Mouse (Mus musculus) spleen, adult 12 weeks (tissue): Measurements from ENCODE around the gene Acot11.
A peak's percentile ranks its signal among the peaks of the same experiment; 100 is the strongest.

Experiments
- DNase-seq: peaks from one replicate; pipeline ENCODE4 v3.0.0; 2022; ENCODE audit warnings: low spot score

The Acot11 gene

DNA sequence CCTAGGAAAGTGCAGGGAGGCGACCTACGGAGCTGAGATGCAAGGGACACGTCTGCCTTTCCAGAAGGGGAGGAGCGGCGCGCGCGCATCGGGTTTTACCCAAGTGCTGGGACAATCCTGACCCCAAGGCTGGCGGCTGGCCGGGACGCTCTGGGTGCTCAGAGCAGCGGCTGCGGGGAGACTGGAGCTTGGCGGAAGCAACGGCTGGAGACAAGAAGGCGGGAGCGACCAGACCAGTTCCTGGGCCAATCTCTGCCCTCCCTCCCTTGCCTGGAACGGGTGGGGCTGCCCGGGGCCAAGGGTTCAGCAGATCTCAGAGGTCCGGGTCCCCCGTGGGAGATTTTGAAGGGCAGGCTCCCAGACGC lies at the start of gene Acot11:
Gene Acot11 (minus strand): TSS at position 89 of the 365 bp plus-strand sequence.
- DNase-seq: peak; percentile 25

DNA sequence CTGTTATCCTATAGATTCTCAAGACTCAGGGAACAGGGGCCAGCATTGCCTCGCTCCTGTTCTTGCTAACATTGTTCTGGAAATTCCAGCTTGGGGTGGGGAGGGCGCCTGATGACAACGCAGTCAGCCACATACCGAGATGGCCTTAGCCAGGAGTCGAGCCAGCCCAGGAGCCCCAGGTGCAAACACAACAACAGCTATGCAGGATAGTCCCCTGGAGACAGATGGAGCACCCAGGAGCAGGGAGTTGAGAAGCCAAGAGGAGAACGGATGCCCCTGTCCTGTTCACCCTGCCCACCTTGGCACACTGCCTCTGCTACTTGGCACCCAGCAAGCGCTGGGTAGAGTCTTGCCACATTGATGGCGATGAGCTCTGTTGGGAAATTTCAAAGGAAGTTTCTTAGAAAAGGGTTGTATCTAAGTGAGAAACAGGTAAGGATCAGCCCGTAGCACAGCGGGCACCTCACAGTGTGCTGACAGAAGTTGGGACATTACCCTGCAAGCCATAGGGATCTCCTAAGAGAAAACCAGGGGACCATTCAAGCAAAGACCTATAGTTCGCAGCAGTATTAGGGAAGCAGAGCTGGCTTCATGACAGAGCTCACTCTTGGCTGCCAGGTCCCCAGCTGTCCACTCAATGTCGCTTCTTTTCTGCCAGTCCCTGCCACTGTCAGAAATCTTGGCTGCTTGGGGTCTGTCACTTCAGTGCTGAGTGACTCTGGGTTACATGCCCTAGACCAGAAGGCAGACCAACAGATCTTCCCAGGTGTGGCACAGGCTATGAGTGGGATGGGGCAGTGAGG lies 43.7 kb upstream of the Acot11 start:
- DNase-seq: no peak

DNA sequence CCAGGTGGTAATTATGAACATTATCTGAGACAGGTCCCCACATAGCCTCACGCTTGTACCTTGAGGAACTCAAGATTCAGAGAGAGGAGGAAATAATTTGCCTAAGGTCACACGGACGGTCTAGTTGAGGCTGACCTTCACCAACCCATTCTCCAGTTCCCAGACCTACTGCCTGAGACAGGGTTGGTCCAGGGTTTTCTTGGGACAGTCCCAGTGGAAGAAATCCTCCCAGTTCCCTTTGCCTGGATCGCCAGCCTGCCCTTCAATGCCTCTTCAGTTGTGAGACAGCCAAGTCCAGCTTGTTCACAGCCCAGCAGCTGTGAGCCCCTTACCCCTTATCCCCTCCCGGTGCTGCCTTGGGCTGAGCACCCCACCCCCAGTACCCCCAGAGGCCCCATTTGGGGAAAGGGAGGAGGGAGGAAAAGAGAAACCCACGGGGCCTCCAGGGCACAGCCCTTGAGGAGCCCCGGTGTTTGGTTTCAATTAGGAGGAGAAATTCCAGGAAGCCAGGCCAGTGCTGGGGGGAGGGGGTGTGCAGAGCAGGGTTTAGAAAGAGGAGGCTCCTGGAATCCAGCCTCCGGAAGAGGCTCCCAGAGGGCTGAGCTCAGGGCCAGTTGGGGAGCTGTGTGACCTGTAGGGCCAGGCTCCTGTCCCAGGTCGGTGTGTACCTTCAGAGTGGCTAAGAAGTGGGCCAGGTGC lies 42.9 kb upstream of the Acot11 start:
- DNase-seq: no peak

DNA sequence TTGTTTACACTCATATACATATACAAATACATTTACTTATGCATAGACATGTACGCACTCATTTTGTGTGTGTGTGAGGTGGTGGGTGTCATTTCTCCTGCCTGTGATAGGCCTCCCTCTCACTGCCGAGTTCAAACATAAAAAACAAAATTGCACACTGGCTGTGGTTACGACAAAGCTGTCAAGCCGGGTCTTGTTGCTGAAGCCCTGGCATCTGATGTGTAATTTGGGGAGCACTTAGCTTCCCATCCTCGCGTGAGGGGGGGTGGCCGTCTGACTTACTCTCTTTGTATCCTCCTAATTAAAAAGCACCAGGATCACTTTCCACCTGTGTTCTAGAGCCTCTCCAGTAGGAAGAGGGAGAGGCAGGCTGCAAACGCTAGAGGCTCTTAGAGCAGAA lies 37.8 kb upstream of the Acot11 start:
- no peak for DNase-seq

DNA sequence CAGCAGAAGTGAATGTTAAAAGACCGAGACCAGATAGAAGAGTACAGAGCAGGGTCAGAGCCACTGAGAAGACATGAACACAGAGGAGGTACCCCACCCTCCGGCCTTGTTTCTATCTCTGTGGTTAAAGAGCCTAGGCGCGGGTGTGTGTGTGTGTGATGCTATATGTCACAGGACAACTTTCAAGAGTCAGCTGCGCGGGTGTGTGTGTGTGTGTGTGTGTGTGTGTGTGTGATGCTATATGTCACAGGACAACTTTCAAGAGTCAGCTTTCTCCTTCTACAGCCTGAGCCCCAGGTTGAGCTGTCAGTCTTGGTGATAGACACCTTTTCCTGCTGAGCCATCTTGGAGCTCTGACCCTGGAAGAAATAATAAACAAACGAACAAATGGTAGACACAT lies 37.1 kb upstream of the Acot11 start:
- no peak for DNase-seq

DNA sequence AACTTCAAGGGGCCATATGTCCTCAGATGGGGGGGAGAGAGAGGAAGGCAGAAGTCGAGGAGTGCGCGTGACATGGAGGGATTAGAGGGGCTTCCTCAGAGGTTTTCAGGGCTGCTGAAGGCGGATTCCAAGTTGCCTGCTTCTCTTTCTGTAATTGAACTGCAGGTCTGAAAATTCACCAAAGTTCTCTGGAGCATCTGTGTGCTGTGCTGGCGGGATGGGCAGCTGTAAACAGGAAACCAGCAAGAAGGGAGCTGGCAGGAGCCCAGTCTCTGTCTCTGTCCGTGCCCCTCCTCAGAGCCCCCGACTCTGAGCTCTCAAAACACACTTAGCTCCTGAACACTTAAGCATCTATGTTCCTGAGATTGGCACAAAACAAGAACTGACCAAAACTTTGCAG lies 36.5 kb upstream of the Acot11 start:
- no peak for DNase-seq

DNA sequence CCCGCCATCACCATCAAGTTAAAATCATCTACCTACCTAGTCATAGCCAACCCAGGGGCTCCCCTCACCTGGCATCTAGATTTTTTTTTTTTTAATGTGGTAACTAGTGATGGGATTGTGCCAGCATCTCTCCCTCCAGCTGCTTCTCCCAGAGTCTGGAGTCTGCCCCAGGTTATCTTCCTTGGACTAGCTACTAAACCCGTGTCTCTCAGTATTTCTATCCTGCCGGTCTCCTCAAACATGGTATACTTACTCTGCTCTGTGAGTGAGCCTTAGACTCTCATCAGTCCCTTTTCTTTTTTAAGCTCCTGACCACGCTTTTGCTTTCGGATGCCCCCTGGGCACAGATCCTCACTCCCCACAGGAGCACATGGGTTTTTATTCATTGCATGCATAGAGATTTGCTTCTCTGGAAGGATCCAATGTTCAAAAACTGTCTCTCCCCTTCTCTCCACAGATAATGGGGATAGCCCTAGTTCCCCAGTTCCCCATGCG lies 35.9 kb upstream of the Acot11 start:
- no peak for DNase-seq

DNA sequence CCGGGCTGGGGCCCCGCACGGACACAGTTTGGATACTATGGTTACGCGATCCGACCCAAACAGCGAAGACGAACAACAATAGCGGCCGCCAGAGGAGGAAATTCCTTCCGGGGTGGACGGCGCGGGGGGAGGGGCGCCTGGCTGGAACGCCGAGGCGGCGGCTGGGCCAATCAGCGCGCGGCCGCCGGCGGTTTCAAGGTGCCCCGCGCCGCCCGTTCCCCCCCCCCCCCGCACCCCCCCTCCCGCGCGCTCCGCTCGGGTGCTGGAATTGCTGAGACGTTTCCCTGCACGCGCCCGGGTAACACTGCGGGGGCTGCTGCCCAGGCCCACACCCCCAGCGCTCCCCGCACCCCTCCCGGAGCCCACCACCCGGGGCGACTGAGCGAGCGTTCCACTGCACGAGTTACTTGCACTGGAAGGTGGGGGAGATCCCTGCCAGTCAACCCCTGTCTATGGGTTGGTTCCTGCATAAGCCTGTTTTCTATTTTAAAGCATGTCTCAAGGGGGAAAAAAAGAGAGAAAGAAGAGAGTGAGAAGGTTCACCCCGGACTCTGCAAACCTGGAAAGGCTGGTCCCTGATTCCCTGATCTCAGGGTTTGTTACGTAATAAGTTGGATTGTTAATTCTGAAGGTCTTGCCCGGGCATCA lies 35.3 kb upstream of the Acot11 start:
- DNase-seq: peak; percentile 66

DNA sequence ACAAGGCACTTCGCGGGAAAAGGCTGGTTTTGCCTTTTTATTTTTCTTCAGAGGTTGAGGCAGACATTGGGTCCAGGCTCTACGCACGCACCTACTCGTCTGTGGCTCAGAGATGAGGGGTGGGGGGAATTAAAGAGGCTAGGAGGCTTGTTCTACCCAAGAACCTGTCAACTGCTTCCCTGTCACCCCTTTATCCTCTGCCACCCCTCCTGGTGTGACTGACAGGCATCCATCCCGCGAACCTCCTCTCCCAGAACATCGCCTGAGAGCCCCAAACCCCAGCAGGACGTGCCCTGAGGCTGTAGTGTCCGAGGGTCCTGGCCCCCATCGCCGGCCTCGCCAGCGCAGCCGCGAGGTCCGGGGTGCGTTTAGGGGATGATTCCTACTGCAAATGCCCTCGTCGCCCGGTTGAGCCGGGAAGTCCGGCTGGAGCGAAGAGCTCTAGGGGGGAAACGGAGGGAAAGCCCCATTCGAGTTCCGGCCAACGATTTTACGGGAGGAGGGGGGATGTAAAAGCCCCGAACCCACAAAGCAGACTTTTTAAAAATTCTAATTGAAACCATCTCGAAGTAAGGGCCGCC lies 34.5 kb upstream of the Acot11 start:
- DNase-seq: peak; percentile 46

DNA sequence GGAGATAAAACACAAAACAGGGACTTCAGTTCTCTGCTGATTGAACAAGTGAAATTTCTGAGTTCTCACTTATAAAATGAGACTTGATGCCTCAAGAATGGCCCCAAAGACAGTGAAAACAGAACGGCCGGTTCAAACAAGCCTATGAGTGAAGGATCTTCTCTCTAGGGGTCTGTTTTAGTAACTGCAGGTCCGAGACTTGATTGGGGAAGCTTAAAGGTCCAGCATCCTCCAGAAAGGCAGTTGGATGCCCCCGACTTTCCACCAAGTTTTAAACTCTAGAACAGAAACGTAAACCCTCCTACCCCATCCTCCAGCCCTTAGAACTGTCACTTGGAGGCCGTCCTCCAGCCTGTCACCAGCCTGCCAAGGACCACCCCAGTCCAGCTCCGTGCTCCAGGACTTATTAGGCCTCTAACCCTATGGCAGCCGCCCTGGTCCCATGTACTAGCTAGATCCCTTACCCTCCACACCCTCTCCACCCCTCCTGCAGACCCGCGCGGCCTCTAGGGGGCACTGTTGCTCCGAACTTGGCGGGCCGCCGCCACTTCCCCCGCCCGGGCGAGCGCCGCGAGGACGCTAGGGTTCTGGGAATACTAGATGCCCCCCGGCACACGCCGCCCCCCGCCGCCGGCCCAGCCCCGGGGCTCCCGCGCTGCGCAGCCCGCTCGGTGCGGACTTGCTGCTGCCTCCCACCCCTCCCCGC lies 33.9 kb upstream of the Acot11 start:
- DNase-seq: peak; percentile 92

DNA sequence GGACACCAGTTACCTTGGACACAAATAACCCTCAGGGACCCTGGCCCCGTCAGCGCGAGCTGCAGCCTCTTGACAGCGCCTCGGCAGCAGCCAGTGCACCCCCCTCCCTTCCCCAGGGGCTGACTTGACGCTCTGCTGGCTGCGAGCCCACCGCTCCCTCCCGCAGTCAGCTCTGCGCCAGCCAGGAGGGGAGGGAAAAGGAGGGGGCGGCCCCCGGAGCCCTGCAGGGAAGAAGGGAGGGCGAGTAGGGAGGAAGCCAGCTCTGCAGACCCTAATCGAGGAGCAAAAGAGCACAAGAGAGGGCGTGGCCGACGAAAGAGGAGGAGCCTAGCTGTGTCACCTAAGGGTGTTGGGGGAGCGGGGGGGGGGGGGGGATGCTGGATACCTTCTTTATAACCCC lies 33.2 kb upstream of the Acot11 start:
- no peak for DNase-seq

DNA sequence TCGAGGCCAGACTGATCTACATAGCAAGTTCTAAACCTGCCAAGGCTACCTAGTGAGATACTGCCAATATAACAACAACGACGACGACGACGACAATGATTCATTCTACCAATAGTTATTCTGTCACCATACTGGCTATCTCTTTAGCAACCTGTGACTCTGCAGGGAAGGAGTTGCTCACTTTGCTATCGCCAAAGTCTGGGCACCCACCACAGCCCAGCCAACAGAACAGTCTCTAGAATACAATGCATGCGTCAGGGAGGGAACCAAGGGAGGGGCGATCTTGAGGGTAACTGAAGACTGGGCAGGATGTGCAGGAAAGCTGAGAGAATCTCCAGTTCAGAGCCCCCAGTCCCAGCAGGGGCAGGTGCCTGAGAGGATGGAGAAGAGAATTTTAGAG lies 32.6 kb upstream of the Acot11 start:
- no peak for DNase-seq

DNA sequence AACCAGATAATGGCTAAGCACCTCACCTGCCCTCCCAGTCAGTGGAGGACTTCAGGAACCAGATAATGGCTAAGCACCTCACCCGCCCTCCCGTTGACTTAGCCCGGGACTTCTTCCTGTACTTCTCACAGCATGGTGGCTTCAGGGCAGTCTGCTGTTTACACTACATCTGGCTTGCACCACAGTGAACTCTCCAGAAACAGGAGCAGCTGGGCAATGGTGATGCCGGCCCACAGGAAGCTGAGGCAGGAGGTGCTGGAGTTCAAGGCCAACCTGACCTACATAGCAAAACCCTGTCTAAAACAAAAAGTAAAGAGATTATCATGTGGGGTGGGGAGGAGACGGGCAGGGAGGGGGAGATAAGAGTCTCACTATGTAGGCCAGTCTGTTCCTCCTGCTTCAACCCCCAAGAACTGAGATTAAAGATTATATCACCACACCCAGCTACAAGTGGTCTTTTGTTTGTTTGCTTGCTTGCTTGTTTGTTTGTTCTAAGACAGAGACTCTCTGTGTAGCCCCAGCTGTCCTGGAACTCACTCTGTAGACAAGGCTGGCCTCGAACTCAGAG lies 25.8 kb upstream of the Acot11 start:
- no peak for DNase-seq

DNA sequence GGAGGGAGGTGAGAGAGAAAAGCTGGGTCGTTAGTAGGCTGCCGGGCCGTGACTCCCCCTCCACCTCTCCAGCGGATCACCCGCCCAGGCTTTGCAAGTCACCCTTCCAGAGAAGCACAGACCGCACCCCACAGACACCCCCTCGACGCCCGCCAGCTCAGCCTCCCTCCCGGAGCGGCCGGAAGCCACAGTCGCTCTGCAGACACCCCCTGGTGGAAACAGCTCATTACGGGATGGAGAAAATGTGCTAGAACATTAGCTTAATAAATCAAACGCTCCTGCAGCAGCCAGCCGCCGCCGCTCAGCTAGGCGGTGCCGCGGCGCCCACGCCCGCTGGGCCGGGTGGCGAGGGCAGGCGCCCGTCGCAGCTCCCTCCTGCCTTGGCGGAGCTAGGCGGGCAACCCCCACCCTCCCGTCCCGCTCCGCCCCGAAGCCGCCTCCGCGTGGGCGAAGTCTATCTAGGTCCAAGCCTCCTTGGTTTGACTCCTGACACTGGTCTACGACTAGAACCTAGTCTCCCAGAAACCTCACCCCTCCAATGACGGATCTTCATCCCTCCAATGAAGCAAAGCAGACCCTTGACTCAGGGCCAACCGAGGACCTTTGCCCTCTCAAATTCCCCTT lies 23.1 kb upstream of the Acot11 start:
- peak; percentile 60 for DNase-seq

DNA sequence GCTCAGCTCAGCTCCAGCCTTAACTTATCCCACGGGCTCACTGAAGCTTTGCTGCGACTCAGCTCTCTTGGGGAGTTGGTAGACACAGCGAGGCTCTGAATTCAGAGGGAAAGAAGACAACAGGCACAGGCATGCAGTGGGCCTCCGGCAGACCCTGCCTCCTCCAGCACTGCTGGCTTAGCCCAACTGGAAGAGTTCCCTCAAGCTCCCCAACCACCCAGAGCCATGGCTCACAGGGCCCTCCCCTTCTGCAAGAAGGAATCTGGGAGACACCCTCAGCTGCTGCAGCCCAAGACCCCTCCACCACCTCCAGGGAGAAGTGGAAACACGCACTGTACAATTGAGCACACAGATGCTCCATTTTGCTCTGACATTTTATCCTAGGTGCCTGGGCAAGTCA lies 20.4 kb upstream of the Acot11 start:
- no peak for DNase-seq

DNA sequence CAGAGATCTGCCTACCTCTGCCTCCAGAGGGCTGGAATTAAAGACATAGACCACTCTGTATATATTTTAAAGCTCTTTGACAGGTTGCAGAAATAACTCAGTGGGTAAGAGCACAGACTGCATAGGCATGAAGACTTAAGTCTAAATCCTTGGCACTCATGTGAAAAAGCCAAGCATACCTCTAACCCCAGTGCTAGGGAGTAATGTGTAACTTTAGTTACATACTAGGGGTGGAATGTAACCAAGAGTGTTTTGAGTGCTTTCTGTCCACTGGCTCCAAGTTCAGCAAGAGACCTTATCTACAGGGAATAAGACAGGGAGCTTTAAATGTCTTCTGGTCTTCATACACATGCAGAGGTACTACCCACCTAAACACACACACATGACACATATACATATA lies 14.6 kb upstream of the Acot11 start:
- DNase-seq: no peak

DNA sequence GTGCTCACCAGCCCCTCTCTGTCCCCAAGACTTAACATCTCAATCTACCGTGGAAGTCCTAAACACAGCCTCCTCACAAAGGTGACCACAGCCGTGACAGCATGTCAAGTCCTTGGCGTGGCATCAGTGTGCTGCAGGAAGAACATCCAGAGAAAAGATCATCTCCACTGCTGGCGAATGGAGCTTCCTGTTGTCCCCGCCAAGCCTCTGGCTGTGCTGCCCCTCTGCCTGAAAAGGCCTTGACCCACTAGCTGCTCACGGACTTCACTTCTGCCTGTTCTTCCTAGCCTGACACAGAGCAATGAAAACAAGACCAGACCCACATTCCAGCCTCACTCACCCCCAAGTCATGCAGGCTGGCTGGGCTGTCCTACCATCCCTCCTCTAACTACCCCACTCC lies 13.5 kb upstream of the Acot11 start:
- DNase-seq: no peak

DNA sequence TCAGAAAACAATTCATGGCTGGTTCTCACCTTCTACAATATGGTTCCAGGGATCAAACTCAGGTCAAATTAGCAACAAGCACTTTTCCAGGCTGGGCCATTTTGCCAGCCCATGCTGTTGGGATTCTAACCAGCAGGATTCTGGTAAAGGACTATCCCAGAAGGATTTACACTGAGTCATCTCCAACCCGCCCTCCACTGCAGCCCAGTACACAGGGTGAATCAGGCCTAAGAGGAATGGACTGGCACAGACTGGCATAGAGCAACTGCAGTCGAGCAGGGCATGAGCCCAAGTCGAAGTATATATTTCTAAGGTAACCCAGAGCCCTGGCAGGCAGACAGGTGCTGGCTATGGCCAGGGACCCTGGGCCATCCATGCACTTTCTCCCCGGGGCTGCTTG lies 12.2 kb upstream of the Acot11 start:
- no peak for DNase-seq

DNA sequence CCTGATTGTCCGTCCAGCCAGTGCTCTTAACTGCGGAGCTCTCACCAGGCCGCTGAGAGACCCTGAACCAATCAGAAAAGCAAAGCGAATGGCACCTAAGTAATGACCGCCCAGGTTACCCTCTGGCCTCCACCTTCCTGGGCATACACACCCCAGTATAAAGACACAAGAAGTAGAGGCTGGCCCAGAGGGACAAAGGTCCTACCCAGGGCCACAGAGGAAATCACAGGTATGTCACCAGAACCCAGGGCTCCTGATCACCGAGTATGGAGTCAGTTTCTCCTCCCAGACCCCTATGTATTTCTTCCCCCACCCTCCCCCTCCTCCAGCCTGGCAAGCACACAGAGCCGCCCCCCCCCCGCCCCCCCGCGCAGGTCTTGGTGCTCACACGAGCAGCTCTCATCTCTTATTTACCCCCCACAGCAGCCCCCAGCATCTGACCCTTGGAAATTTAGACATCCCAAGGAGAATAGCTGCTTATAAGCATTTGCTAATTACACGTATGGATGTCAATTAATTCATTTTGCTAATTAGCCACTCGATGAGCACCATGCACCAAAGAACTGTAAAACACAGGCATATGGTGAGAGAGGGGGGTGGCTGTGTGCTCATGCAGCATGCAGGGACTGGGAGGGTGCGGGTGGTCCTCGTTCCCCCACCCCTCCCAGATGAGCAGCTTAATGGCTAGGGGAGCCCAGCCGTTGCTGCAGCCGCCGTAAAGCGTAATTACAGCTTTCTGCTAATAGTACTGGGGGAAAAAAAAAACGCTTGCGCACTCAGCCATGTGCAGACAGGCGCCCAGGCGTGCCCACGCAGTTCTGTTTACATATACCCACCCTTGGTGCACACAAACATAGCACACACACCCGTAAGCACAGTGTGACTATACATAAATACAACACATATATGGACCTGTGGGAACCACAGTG lies 10.9 kb upstream of the Acot11 start:
- DNase-seq: no peak

DNA sequence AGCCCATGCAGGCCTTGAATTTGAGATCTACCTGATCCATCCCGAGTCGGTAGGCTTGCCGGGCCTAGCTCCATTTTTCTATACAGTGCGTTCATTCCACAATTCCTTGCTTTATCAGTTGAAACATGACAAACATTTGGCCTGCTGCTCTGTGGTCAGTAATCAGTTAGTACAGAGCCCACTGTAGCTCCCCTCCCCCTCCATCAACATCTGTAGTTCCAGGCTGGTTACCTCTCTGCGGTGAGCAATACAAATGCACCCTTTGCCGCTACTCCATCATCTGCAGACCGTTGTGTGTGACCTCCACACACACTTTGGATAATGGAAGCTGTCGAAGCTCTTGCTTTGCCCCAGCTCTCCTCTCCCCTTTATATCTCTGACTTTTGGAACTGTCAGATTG lies 6.4 kb upstream of the Acot11 start:
- DNase-seq: no peak
